Mouse (Mus musculus) mouse embryonic stem cell (cell line): Measurements from ENCODE around the gene Ralgapb.

ENCODE experiments used
- in situ Hi-C, 2 experiments: fragments of 300-500 bp; cut with MboI; formaldehyde crosslinking; loops; 1 replicate in 1 of 2; 3 replicates in 1 of 2; pipeline ENCODE4 v1.14.3; 2019 to 2020; ENCODE audit warnings: low sequenced_read_pairs in 2 of 2, low pct_unique_long_range_greater_than_20kb in 1 of 2, mixed read lengths in 1 of 2; ENCODE audit not compliant: unreplicated experiment in 1 of 2

Gene Ralgapb

GRCm38 (mm10) chr2:158409595-158410021, at the start of gene Ralgapb:
Gene Ralgapb, plus strand, starts transcription at chr2:158409848.
- in situ Hi-C loops: no loop called here

GRCm38 (mm10) chr2:158360873-158361677, 48.6 kb upstream of the Ralgapb start:
- in situ Hi-C loops: no loop called here

- in situ Hi-C loops: no loop called here
These were observed 47.8 kb upstream of the Ralgapb start for GRCm38 (mm10) chr2:158361678-158362320.

DNA sequence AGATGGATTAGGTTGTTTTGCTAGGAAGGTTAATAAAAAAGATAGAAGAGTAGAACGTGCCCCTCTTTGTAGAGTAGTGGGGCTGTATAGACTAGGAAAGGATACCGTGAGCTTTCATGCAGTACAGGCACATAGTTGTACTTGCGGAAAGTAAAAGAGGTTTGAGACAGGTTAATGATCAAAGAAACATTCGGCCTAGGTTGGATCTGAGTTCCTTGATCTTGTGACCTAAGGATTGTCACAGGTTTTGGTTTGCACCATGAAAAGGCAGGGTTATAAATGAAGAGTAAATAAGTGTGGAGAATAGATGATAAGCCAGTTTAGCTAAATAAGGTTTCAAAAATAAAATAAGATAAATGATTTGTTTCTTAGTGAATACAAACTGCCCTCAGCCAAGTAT, 45.5 kb upstream of the Ralgapb start:
- in situ Hi-C loops: no loop called here

DNA sequence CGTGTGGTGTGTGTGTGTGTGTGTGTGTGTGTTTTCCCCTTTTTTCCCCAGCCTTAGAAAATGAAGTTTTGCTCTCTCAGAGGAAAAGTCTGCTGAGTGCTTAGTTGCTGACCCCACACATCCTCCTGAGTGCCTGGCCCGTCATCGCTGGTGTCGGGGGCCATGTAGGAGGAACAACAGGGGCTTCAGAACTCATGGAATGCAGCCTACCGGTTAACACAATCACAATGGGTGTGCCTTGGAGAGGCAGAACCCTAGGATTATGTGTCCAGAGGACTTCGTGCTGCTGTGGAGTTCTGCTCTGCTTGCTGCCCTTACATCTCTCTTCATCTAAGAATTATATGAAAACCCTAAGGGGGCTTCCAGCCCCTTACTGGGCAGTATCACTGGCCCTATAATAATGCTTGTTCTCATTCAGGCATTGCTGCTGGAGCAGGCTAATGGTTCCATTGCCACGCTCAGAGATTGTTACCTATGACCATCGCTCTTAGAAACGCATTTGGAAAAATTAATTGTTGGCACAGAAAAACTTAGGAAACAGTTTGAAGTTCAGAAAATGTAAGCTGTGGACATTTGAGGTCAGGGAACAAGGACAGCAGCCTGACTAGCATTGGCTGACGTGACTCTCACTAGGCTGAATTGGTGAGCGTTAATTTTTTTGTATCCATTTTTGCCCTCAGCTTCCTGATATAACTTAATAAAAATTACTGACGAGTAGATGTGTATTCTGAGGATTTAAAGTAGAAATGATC, 44.4 kb upstream of the Ralgapb start:
- in situ Hi-C loops: no loop called here

- in situ Hi-C loops: no loop called here
These were observed 42.0 kb upstream of the Ralgapb start for GRCm38 (mm10) chr2:158367654-158368053.

- in situ Hi-C loops: no loop called here
These were observed 41.3 kb upstream of the Ralgapb start for GRCm38 (mm10) chr2:158368313-158368712.

DNA sequence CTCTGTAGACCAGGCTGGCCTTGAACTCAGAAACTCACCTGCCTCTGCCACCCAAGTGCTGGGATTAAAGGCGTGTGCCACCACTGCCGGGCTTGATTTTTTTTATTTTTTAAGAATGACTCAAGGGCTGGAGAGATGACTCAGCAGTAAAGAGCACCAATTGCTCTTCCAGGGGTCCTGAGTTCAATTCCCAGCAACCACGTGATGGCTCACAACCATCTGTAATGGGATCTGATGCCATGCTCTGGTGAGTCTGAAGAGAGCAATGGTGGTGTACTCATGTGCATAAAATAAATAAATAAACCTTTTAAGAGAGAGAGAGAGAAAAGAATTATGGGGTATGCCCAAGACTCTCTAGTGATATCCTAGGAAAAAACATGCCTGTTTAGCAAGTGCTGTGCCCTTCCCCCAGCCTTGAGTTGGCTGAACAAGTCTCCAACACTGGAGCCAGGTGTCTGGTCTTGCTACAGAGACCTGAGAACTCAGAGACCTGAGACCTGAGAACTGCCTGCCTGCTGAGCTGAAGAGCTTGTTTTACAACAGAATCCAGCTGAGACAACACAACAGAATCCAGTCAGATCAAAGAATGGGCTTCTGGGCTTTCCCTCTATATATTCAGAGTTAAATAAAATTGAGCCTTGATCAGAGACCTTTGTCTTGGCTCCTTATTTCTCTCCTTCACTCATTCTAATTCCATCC, 40.0 kb upstream of the Ralgapb start:
- in situ Hi-C loops: no loop called here

DNA sequence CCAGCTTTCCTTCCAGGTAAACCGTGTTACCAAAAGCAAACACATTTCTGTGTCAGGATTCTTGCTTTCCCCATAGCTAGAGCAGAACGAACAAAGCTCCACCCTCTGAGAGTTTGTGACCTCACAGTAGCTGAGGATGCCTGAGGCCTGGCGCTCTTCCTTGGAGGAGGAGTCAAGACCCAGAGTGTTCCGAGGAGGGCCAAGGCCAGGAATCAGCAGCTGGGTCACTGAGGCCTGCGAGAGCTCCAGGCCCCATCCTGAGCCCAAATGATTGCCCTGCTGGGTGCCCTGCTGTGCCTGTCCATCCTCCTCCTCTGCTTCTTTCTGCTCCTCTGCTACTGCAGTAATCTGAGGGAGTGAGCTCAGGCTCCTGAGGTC, 39.5 kb upstream of the Ralgapb start:
- in situ Hi-C loops: no loop called here

GRCm38 (mm10) chr2:158373061-158373460, 36.6 kb upstream of the Ralgapb start:
- in situ Hi-C loops: no loop called here

DNA sequence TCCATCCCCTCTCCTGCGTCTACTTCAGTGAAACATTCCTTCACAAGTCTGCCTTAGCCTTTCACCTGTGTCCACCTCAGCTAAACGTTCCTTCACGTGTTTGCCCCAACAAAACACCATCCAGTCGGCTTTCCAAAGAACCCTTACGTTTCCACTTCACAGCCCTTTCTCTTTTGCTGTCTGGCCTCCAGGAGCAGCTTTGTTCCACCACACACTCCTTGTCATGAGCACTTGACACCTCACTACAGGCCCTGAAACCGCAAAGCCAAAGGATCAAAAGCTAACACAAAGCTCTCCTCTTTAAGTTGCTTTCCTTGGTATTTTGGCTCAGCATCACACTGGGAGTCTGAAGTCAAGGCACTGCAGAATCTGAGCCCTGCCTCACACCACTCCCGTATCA, 36.1 kb upstream of the Ralgapb start:
- in situ Hi-C loops: no loop called here

GRCm38 (mm10) chr2:158375443-158376122, 34.1 kb upstream of the Ralgapb start, which contains the start of gene Snhg11:
Gene Snhg11, plus strand, starts transcription at chr2:158375638.
- in situ Hi-C loops: loop anchor here (25.0 kb wide), 1 partner anchor 262 kb away; no protein-coding TSS in a partner anchor

DNA sequence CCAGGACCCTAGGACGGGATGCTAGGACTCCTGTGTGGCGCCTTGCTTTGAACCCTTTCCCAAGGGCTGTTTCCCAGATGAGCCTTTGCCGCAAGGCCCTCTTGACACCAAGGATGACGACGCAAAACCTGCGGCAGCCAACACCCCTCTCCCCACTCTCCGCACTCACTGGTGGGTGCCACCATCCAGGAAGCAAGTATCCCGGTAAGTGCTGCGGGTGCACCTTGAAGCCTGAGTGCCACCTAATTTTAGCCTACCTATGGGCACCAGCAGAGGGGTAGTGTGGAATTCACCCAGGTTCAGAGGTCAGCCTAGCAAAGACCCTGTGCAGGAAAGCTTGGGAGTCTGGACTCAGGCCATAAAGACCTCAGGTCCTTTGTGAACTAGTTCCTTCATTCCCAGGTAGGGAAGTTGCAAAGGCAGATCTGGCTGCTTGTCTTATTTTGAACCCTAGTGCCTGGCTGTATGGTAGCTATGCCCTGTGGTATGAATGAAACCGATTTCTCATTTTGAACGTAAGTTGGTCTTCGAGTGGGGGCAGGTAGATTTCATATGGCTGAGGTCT, 33.4 kb upstream of the Ralgapb start:
- in situ Hi-C loops: loop anchor here (25.0 kb wide), 1 partner anchor 261 kb away; no protein-coding TSS in a partner anchor

DNA sequence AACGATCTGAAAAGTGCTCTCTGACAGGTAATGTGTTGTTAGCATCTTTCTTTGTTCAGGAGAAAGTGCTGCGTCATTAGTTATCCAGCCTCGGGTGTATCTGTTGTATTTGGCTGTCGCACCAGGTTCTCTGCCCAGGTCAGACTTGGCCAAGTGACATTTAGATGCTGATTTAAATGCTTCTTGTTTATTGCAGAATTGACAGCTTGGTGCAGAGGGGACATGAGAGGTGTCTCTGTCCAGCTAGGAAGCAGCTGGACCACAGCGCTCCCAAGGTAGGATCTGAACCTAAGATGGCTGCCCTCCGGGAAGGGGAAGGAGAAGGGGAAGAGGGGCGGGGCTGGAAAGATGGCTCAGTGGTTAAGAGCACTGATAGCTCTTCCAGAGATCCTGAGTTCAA, 32.9 kb upstream of the Ralgapb start:
- in situ Hi-C loops: loop anchor here (25.0 kb wide), 1 partner anchor 261 kb away; no protein-coding TSS in a partner anchor

GRCm38 (mm10) chr2:158377811-158378210, 31.8 kb upstream of the Ralgapb start:
- in situ Hi-C loops: loop anchor here (25.0 kb wide), 1 partner anchor 259 kb away; no protein-coding TSS in a partner anchor

DNA sequence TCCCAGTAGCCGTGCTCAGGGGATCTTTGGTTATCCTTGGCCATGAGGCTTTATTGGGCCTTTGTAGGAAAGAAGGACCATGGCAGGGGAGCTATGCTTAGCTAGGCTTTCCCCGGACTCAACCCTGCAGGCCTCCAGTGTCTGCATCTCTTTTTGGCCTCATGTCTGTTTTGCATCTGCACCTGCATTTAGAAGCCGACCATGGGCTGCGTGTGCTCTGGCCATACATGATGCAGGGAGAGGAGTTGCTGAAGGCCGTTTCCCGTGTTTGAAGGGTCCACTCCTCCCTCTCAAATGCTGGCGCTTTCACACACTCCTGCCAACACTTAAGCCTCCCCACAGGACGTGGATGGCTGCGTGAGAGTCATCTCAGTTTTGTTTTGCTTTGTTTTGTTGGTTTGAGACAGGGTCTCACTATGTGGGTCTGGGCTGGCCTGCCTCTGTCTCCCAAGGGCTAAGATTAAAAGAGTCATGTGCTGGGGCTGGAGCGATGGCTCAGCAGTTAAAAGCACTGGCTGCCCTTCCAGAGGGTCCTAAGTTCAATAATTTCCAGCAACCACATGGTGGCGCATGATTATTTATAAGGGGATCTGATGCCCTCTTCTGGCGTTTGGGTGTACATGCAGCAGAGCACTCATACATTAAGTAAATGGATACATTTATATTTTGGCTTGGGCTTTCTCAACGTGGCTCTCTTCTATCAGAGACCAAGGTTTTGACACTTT, 30.1 kb upstream of the Ralgapb start:
- in situ Hi-C loops: loop anchor here (25.0 kb wide), 1 partner anchor 258 kb away; no protein-coding TSS in a partner anchor

GRCm38 (mm10) chr2:158386072-158386471, 23.6 kb upstream of the Ralgapb start:
- in situ Hi-C loops: loop anchor here (25.0 kb wide), 1 partner anchor 251 kb away; no protein-coding TSS in a partner anchor
